Mouse (Mus musculus) CD4-positive, CD25-positive, alpha-beta regulatory T cell, adult 2 months (primary cell): Measurements from ENCODE around the gene Sema3c.

Experiments
- DNase-seq: peaks from one replicate; pipeline ENCODE4 v3.0.0-alpha.2; 2012; ENCODE audit warnings: low read depth, low spot score

Gene Sema3c

DNA sequence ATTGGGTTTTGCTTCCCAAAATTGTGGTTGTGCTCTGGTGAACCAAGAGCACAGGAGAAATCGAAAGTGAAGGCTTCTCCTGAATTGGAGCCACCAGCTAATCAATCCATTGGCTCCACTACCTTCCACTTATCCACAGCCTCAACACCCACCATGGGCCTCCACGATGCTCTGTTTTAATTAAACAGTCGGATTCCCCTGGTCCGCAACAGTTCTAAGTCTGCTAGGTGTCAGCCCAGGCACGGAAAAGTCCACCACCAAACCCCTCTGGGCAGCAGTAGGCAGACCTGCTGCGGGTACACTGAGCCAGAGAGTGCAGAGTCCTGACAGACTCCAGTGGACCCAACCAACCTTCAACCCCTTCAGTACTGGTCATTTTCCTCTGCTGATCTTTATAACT lies 202.5 kb downstream of the Sema3c start:
- DNase-seq: peak; percentile 91
